10 mouse cellular contexts compared by ENCODE assay signal in genomic region chr11:11823980-11824911, GRCm38 (mm10). TPM values are rescaled to one million over a fixed set of nuclear protein-coding genes. Genes with fewer than 3 reads are reported as not detected.
DNase-seq lines count a peak whose midpoint lies in the region; ATAC-seq lines count a peak whose summit lies in the region.
"Had no signal": no experiment of that assay in that cellular context is flagged by ENCODE, and none has a peak within 500 bp of the region (broad histone marks: within the 10 kb centered on the region; RNA-seq: fewer than 3 reads in every experiment).

No protein-coding gene starts in this region.

- H3K4me2 ChIP-seq in kidney, embryonic 14.5 days (replicated peaks; ENCODE audit: low read depth, low read length) = no peak overlapping the region

- no peaks in the 10 kb centered on the region for H3K27me3 ChIP-seq in kidney, embryonic 14.5 days (ENCODE audit: control insufficient read depth, insufficient read depth, low read length)
- H3K27me3 ChIP-seq in embryonic facial prominence, embryonic 10.5 days (replicated peaks; ENCODE audit: low read depth, poor library complexity, severe bottlenecking) = no peaks in the 10 kb centered on the region

- no peak for DNase-seq in kidney, postnatal 25 days
- peak; percentile 43 for DNase-seq in embryonic facial prominence, embryonic 10.5 days (ENCODE audit: low spot score)
- DNase-seq in heart, postnatal 4 days = peak; percentile 51
- DNase-seq in lung, postnatal 4 days = peak; percentile 21 to 54
- DNase-seq in cerebellum, postnatal 36 days = no peak
- DNase-seq in left cerebral cortex, adult 9 months (ENCODE audit: low spot score in 2 of 2) = no peak
- DNase-seq in layer of hippocampus, adult 8-10 months (ENCODE audit: low spot score in 2 of 2) = no peak
- DNase-seq: cerebellum, adult 11 months; right cerebral cortex, postnatal 4 days had no signal

- no peaks in the 10 kb centered on the region for H3K9me3 ChIP-seq in kidney, embryonic 14.5 days (ENCODE audit: control insufficient read depth, low read length)
- no peaks in the 10 kb centered on the region for H3K9me3 ChIP-seq in embryonic facial prominence, embryonic 10.5 days

- no peaks in the 10 kb centered on the region for H3K36me3 ChIP-seq in kidney, embryonic 14.5 days (ENCODE audit: control insufficient read depth, insufficient read depth, low read length)
- H3K36me3 ChIP-seq in embryonic facial prominence, embryonic 10.5 days (replicated peaks) = no peaks in the 10 kb centered on the region

- 42% methylated on average over 12 of the region's 12 CpGs for WGBS in kidney, embryonic 14.5 days
- WGBS in embryonic facial prominence, embryonic 10.5 days = 31% methylated on average over 12 of the region's 12 CpGs

- H3K9ac ChIP-seq in kidney, embryonic 14.5 days (ENCODE audit: low read depth, low read length) = peak overlapping the region; percentile 12; the same call in 1 of the 2 replicates

- H3K4me1 ChIP-seq in kidney, embryonic 14.5 days (ENCODE audit: control insufficient read depth, insufficient read depth, low read length) = peaks cover 47% of the 10 kb centered on the region
- H3K4me1 ChIP-seq in embryonic facial prominence, embryonic 10.5 days = peaks cover 82% of the 10 kb centered on the region

- no peak for ATAC-seq in kidney, embryonic 14.5 days (ENCODE audit: low FRiP score, low TSS enrichment)

- H3K27ac ChIP-seq in kidney, embryonic 14.5 days (ENCODE audit: low read depth, low read length) = peak overlapping the region; percentile 30; the same call in 1 of the 2 replicates
- peak overlapping the region; percentile 97 for H3K27ac ChIP-seq in embryonic facial prominence, embryonic 10.5 days (replicated peaks)

- H3K4me3 ChIP-seq in kidney, embryonic 14.5 days (ENCODE audit: low read length) = no peak overlapping the region
- no peak overlapping the region for H3K4me3 ChIP-seq in embryonic facial prominence, embryonic 10.5 days

RNA-seq across cellular contexts. Expression of gene Fignl1, which starts 15.5 kb away (rescaled TPM):
- 59.2 and 85.4 TPM in 2 replicates for polyA plus RNA-seq in kidney, embryonic 14.5 days (2014; fragmentation: Nextera tagmentation; extraction: Ambion mirVana)
- polyA plus RNA-seq in embryonic facial prominence, embryonic 10.5 days (2016; fragmentation: Nextera tagmentation; extraction: Ambion mirVana) = 105 and 112 TPM in 2 replicates
- total RNA-seq in heart, postnatal 4 days (2021) = 10 to 100 TPM; 18.7 to 19.9 TPM
- total RNA-seq in layer of hippocampus, adult 8-10 months (2022) = under 1 TPM; 0.35 to 0.89 (median 0.76) TPM

Comparison
In these comparisons a context has a peak if more than half of its experiments do, and no peak if none do; other contexts are left out.
1. DNase-seq: peak in embryonic facial prominence, embryonic 10.5 days (single experiment), heart, postnatal 4 days (single experiment) and lung, postnatal 4 days (2 of 2); none in kidney, postnatal 25 days (0 of 2), cerebellum, postnatal 36 days (0 of 2), left cerebral cortex, adult 9 months (0 of 2) and layer of hippocampus, adult 8-10 months (0 of 2).
2. RNA of gene Fignl1, which starts 15.5 kb away (total RNA-seq): 18.7 to 19.9 TPM in heart, postnatal 4 days; 0.35 to 0.89 TPM in layer of hippocampus, adult 8-10 months; every median in the first group is over 10 times any median in the second.